Mouse (Mus musculus): Measurements from ENCODE around the gene Narf. TPM values are rescaled to one million over a fixed set of nuclear protein-coding genes. Genes with fewer than 3 reads are reported as not detected.

The Narf gene
- polyA plus RNA-seq, 1 experiment from 2014 or later: 51.9 TPM

GRCm38 (mm10) chr11:121305371-121305770 is 68.3 kb downstream of the Narf start:
- Histone ChIP-seq H3K27me3 (no peaks in the 10 kb centered on the region), H3K4me2 (no peak overlapping the region), H3K27ac (no peak overlapping the region), H3K9ac (no peak overlapping the region), H3K4me3 (no peak overlapping the region), H3K4me1 (no peaks in the 10 kb centered on the region), H3K9me3 (0 out of 2 replicates have a peak, but pooled peaks cover under 1% of the 10 kb centered on the region), H3K36me3 (peaks cover 79% of the 10 kb centered on the region)
- WGBS: 91% methylated on average over 6 of the region's 6 CpGs
- ATAC-seq (ENCODE audit: borderline replicate concordance, extremely low read depth, low FRiP score, low TSS enrichment): no peak

Other genes with a start within 250 kb of the Narf start
- gene Csnk1d, start 245.9 kb upstream of the Narf start, polyA plus RNA-seq (2015; fragmentation: Nextera tagmentation; extraction: Ambion mirVana): 132 and 133 TPM in 2 replicates
- 0.65 and 1.5 TPM in 2 replicates for gene Cd7, start 197.8 kb upstream of the Narf start, polyA plus RNA-seq (2015; fragmentation: Nextera tagmentation; extraction: Ambion mirVana)
- gene Sectm1b, start 173.7 kb upstream of the Narf start, polyA plus RNA-seq (2015; fragmentation: Nextera tagmentation; extraction: Ambion mirVana): not detected in 2 replicates
- gene Sectm1a, start 156.0 kb upstream of the Narf start, polyA plus RNA-seq (2015; fragmentation: Nextera tagmentation; extraction: Ambion mirVana): 0.26 TPM in 1 of 2 replicates, not detected in the other
- not detected in 2 replicates for gene Tex19.2, start 118.6 kb upstream of the Narf start, polyA plus RNA-seq (2015; fragmentation: Nextera tagmentation; extraction: Ambion mirVana)
- 0.09 TPM in 1 of 2 replicates, not detected in the other for gene Tex19.1, start 91.1 kb upstream of the Narf start, polyA plus RNA-seq (2015; fragmentation: Nextera tagmentation; extraction: Ambion mirVana)
- 0.09 TPM in 1 of 2 replicates, not detected in the other for gene Uts2r, start 77.0 kb upstream of the Narf start, polyA plus RNA-seq (2015; fragmentation: Nextera tagmentation; extraction: Ambion mirVana)
- gene Hexdc, start 32.8 kb upstream of the Narf start, polyA plus RNA-seq (2015; fragmentation: Nextera tagmentation; extraction: Ambion mirVana): 5.9 and 8.8 TPM in 2 replicates
- gene Ogfod3, start 32.5 kb upstream of the Narf start, polyA plus RNA-seq (2015; fragmentation: Nextera tagmentation; extraction: Ambion mirVana): 25.7 and 27.9 TPM in 2 replicates
- 35.2 and 35.3 TPM in 2 replicates for gene Cybc1, start 7.9 kb upstream of the Narf start, polyA plus RNA-seq (2015; fragmentation: Nextera tagmentation; extraction: Ambion mirVana)
- 7.8 and 8.7 TPM in 2 replicates for gene Foxk2, start 22.7 kb downstream of the Narf start, polyA plus RNA-seq (2015; fragmentation: Nextera tagmentation; extraction: Ambion mirVana)
- gene Wdr45b, start 117.2 kb downstream of the Narf start, polyA plus RNA-seq (2015; fragmentation: Nextera tagmentation; extraction: Ambion mirVana): 93.4 and 98.5 TPM in 2 replicates
- 5.3 and 6.0 TPM in 2 replicates for gene Rab40b, start 151.0 kb downstream of the Narf start, polyA plus RNA-seq (2015; fragmentation: Nextera tagmentation; extraction: Ambion mirVana)
- 6.1 and 8.0 TPM in 2 replicates for gene Fn3krp, start 184.1 kb downstream of the Narf start, polyA plus RNA-seq (2015; fragmentation: Nextera tagmentation; extraction: Ambion mirVana)
- 0.68 and 1.0 TPM in 2 replicates for gene Fn3k, start 197.7 kb downstream of the Narf start, polyA plus RNA-seq (2015; fragmentation: Nextera tagmentation; extraction: Ambion mirVana)
- 36.7 and 37.1 TPM in 2 replicates for gene Tbcd, start 214.7 kb downstream of the Narf start, polyA plus RNA-seq (2015; fragmentation: Nextera tagmentation; extraction: Ambion mirVana)

Measured in lung, embryonic 15.5 days (tissue).